Mouse (Mus musculus) myocyte (in vitro differentiated cells): ENCODE data around the gene Cyp17a1. TPM values are rescaled to one million over a fixed set of nuclear protein-coding genes. Genes with fewer than 3 reads are reported as not detected.

Source experiments
- H3K27me3 ChIP-seq: one replicate; pipeline ENCODE4 v1.6.1; 2011; ENCODE audit not compliant: control insufficient read depth, insufficient read depth, insufficient read length
- H3K36me3 ChIP-seq: one replicate; pipeline ENCODE4 v1.6.1; 2011; ENCODE audit not compliant: control insufficient read depth, insufficient read depth
- H3K4me2 ChIP-seq: one replicate; pipeline ENCODE4 v1.6.1; 2011; ENCODE audit warnings: low read depth, control low read depth
- H3K4me3 ChIP-seq: one replicate; pipeline ENCODE4 v1.5.1; 2011; ENCODE audit warnings: mild to moderate bottlenecking, control low read depth, moderate library complexity
- H3K79me2 ChIP-seq: one replicate; pipeline ENCODE4 v1.6.1; 2011; ENCODE audit not compliant: control insufficient read depth, insufficient read depth
- H3ac ChIP-seq: one replicate; pipeline ENCODE4 v1.6.1; 2011; ENCODE audit not compliant: control insufficient read depth, insufficient read length
- CEBPB ChIP-seq: IDR thresholded peaks from 2 replicates; pipeline ENCODE4 v1.6.1; 2011; ENCODE audit warnings: mild to moderate bottlenecking, moderate library complexity; ENCODE audit not compliant: poor library complexity, insufficient read depth, severe bottlenecking
- E2F4 ChIP-seq: IDR thresholded peaks from one replicate; pipeline ENCODE4 v1.6.1; 2011; ENCODE audit warnings: mild to moderate bottlenecking, control low read depth, moderate library complexity; ENCODE audit not compliant: insufficient read depth
- MAX ChIP-seq: IDR thresholded peaks from one replicate; pipeline ENCODE4 v1.6.1; 2011; ENCODE audit warnings: low read depth, mild to moderate bottlenecking, control low read depth
- MYOD1 ChIP-seq, 3 experiments: IDR thresholded peaks; one replicate each; pipeline ENCODE4 v1.6.1; 2011; ENCODE audit warnings: control low read depth in 2 of 3, low read depth in 2 of 3, mild to moderate bottlenecking in 2 of 3, moderate library complexity in 1 of 3; ENCODE audit not compliant: insufficient read length in 2 of 3, control insufficient read depth in 1 of 3
- MYOG ChIP-seq, 3 experiments: IDR thresholded peaks; one replicate each; pipeline ENCODE4 v1.6.1; 2011; ENCODE audit warnings: control low read depth in 2 of 3, low read depth in 2 of 3, mild to moderate bottlenecking in 2 of 3; ENCODE audit not compliant: insufficient read length in 2 of 3, control insufficient read depth in 1 of 3, insufficient read depth in 1 of 3
- POLR2A ChIP-seq: IDR thresholded peaks from one replicate; pipeline ENCODE4 v1.6.1; 2011; ENCODE audit warnings: low read depth, mild to moderate bottlenecking, control low read depth, moderate library complexity; ENCODE audit not compliant: insufficient read length
- POLR2AphosphoS2 ChIP-seq: IDR thresholded peaks from one replicate; pipeline ENCODE4 v1.6.1; 2011; ENCODE audit warnings: low read depth, control low read depth; ENCODE audit not compliant: insufficient read length
- REST ChIP-seq: IDR thresholded peaks from one replicate; pipeline ENCODE4 v1.6.1; 2011; ENCODE audit warnings: mild to moderate bottlenecking, control low read depth, moderate library complexity; ENCODE audit not compliant: insufficient read depth, insufficient read length
- SRF ChIP-seq: IDR thresholded peaks from one replicate; pipeline ENCODE4 v1.6.1; 2011; ENCODE audit warnings: low read depth; ENCODE audit not compliant: control insufficient read depth, insufficient read length
- TCF12 ChIP-seq: IDR thresholded peaks from one replicate; pipeline ENCODE4 v1.6.1; 2011; ENCODE audit warnings: mild to moderate bottlenecking, control low read depth; ENCODE audit not compliant: poor library complexity, insufficient read depth, severe bottlenecking
- TCF3 ChIP-seq: IDR thresholded peaks from one replicate; pipeline ENCODE4 v1.6.1; 2011; ENCODE audit warnings: low read depth, control low read depth; ENCODE audit not compliant: insufficient read length
- USF1 ChIP-seq: IDR thresholded peaks from one replicate; pipeline ENCODE4 v1.6.1; 2011; ENCODE audit warnings: low read depth, mild to moderate bottlenecking, control low read depth, moderate library complexity
- polyA plus RNA-seq: library from polyadenylated mRNA; unstranded; fragments of >200 nt; fragmentation: generic; extraction: Trizol; gene quantifications from one replicate; pipeline ENCODE4 v1.2.1, GENCODE M21; 2012; ENCODE audit warnings: missing spikeins

Gene Cyp17a1
- polyA plus RNA-seq, 1 experiment, result not detected

DNA sequence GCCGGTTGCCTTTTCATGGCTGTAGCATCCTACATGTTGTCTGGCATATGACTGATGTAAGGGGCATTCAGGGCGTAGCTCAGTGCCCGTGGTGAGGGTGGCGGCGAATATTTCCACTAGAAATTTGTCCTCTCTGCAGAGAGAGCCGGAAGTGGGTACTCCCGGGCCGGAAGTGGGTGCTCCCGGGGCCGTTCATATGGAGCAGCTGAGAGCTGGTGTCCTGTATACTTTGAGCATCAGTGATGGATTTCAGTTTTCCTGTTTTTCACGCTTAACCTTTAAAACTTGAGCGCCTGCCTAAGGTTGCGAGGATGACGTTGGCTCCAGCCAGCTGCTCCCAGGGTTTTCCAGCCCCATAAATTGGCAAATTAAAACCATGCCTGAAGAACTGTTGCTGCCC is 33.5 kb downstream of the Cyp17a1 start:
- TF ChIP-seq USF1 (no peak), SRF (no peak), POLR2A (no peak), MAX (no peak), MYOG (IDR thresholded peaks at IDR 0.05; ENCODE audit: control insufficient read depth in 1 of 3, insufficient read depth in 1 of 3, insufficient read length in 2 of 3, low read depth in 2 of 3) (no peak), MYOD1 (IDR thresholded peaks at IDR 0.05; ENCODE audit: control insufficient read depth in 1 of 3, insufficient read length in 2 of 3, low read depth in 2 of 3) (no peak), CEBPB (no peak), POLR2AphosphoS2 (no peak), TCF12 (no peak), E2F4 (no peak)
- peaks cover 14% of the 10 kb centered on the region for H3K79me2 ChIP-seq
- no peaks in the 10 kb centered on the region for H3K27me3 ChIP-seq
- H3K4me2 ChIP-seq, result no peak overlapping the region
- no peak overlapping the region for H3K4me3 ChIP-seq
- peaks cover 4% of the 10 kb centered on the region for H3K36me3 ChIP-seq
- H3ac ChIP-seq, result no peak overlapping the region

DNA sequence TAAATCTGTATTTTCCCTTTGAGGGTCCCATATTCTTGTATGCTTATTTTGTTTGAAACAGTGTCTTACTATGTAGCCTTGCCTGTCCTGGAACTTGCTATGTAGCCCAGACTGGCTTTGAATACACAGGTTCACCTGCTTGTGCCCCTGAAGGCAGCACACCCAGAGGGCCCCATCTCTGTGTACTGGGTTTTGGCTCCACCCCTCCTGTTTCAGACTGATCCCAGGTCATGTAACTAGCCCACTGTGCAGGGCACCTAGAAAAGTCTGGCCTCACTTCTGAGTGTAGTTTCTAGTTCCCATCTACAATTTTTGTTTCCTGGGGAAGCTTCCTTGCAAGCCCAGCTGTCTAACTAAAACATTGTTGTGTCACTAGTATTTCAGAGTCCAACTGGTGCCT is 33.9 kb downstream of the Cyp17a1 start:
- Histone ChIP-seq H3ac (no peak overlapping the region), H3K4me3 (no peak overlapping the region), H3K79me2 (peaks cover 16% of the 10 kb centered on the region), H3K36me3 (peaks cover 4% of the 10 kb centered on the region), H3K27me3 (no peaks in the 10 kb centered on the region), H3K4me2 (no peak overlapping the region)
- TF ChIP-seq E2F4, result no peak

DNA sequence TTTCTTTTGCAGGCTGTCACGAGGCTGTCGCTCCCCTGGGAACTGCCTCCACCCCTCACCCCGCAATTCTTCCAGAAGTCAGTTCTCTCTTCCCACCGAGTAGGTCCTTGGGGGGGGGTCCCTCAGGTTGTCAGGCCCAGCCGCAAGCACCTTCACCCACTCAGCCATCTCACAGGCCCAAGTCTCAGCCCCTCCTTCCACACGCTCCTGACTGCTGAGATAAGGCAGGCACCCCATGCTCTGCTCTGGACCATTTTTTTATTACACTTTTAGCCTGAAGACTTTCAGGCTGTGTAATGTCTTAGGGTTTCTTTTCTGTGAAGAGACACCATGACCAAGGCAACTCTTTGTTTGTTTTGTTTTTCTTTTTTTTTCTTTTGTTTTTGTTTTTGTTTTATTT is 35.4 kb downstream of the Cyp17a1 start:
- no peak for TF ChIP-seq TCF3
- no peak for TF ChIP-seq E2F4
- TF ChIP-seq POLR2A, result no peak
- no peak for TF ChIP-seq REST
- no peak for TF ChIP-seq TCF12
- no peak for TF ChIP-seq MAX
- TF ChIP-seq POLR2AphosphoS2, result no peak
- TF ChIP-seq MYOG (IDR thresholded peaks at IDR 0.05; ENCODE audit: control insufficient read depth in 1 of 3, insufficient read depth in 1 of 3, insufficient read length in 2 of 3, low read depth in 2 of 3), result no peak
- TF ChIP-seq SRF, result no peak
- TF ChIP-seq MYOD1 (IDR thresholded peaks at IDR 0.05; ENCODE audit: control insufficient read depth in 1 of 3, insufficient read length in 2 of 3, low read depth in 2 of 3), result no peak
- no peak for TF ChIP-seq USF1
- Histone ChIP-seq H3K4me3 (no peak overlapping the region), H3K27me3 (no peaks in the 10 kb centered on the region), H3K4me2 (no peak overlapping the region), H3K79me2 (peaks cover 4% of the 10 kb centered on the region), H3K36me3 (peaks cover 4% of the 10 kb centered on the region), H3ac (no peak overlapping the region)

DNA sequence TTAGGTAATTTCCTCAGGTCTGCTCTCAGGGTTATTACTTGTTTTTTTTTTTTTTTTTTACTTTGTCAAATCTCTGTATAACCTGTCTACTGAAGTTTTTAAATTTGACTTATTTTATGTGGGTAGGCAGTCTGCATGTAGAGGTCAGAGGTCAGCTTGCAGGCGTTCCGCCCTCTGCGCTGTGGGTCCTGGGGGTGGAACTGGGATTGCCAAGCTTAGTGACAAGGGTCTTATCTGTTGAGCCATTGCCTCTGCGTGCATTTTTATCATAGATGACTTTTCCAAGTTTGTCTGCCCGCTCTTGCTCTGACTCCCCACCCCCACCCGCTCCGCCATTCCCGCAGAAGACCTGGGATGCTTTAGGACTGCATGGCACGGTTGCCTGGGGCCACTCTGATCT is 37.2 kb downstream of the Cyp17a1 start:
- peaks cover 10% of the 10 kb centered on the region for H3K79me2 ChIP-seq
- TF ChIP-seq REST, result no peak
- TF ChIP-seq MYOG (IDR thresholded peaks at IDR 0.05; ENCODE audit: control insufficient read depth in 1 of 3, insufficient read depth in 1 of 3, insufficient read length in 2 of 3, low read depth in 2 of 3), result no peak
- no peak for TF ChIP-seq MAX
- TF ChIP-seq TCF3, result no peak
- H3ac ChIP-seq, result no peak overlapping the region
- no peaks in the 10 kb centered on the region for H3K27me3 ChIP-seq
- no peak overlapping the region for H3K4me3 ChIP-seq
- H3K36me3 ChIP-seq, result peaks cover 4% of the 10 kb centered on the region
- no peak overlapping the region for H3K4me2 ChIP-seq

DNA sequence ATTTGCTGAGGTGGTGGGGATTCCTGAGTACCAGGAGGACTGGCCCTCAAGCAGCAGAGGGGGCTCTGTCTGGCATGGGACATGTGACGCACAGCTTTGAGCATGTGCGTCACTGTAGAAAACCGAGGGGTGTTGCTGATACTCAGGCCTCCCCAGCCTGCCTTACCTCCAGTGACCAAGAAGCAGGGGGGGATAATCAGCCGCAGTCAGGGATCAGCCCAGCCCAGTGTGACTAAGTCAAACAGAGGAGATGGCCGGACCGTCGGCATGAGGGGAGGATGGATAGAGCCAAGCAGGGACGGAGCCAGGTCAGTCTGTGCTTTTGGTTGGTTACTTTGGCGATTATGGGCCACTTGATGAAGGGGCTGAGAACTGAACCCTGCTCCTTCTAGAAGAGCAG is 41.3 kb downstream of the Cyp17a1 start:
- no peak overlapping the region for H3K4me3 ChIP-seq
- no peak overlapping the region for H3ac ChIP-seq
- no peak overlapping the region for H3K4me2 ChIP-seq
- H3K79me2 ChIP-seq, result peaks cover 20% of the 10 kb centered on the region
- TF ChIP-seq CEBPB (no peak), E2F4 (no peak), SRF (no peak), MYOG (IDR thresholded peaks at IDR 0.05; ENCODE audit: control insufficient read depth in 1 of 3, insufficient read depth in 1 of 3, insufficient read length in 2 of 3, low read depth in 2 of 3) (no peak), MYOD1 (IDR thresholded peaks at IDR 0.05; ENCODE audit: control insufficient read depth in 1 of 3, insufficient read length in 2 of 3, low read depth in 2 of 3) (no peak), REST (no peak), TCF12 (no peak), MAX (no peak), POLR2A (no peak), TCF3 (no peak), POLR2AphosphoS2 (no peak), USF1 (no peak)
- peaks cover 4% of the 10 kb centered on the region for H3K36me3 ChIP-seq
- H3K27me3 ChIP-seq, result no peaks in the 10 kb centered on the region
